ENCODE assay signal across 27 mouse cellular contexts in the genomic region with DNA sequence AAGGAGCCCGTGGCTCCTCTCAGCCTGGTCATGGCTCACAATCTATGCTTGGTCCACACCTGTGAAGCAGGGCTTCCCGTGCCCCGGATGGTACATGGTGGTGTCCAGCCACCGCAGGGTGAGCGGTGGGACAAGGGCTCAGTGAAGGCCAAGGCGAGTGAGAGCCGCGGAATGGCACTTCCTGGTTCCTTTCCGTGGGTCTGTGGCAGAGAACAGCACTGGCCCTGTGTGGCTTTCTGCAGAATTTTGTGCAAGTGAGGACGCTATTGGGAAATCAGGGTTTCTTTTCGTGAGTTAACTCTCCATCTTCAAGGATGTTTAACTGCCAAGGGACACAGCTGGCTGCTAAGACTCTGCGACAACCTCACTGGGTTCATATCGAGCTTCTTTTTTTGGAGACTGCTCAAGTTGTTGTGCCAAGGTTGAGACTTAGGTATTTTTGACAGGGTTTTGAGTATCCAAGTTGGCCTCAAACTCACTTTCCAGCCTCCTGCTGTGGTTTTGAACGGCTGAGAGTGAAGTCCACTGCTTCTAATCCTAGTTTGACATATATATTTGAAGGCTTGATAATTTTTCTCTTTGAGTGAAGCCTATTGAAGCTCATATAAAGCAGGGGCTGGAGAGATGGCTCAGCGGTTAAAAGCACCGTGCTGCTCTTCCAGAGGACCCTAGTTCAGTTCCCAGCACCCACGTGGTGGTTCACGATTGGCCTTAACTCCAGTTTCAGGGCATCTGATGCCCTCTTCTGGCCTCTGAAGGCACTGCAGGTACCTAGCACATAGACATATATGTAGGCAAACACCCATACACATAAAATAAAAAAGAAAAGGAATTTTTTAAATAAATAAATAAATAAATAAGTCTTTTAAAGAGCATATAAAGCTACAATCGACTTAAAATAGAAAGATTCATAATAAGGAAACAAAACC. TPM values are rescaled to one million over a fixed set of nuclear protein-coding genes. Genes with fewer than 3 reads are reported as not detected.
DNase-seq lines count a peak whose midpoint lies in the region; ATAC-seq and TF ChIP-seq lines count a peak whose summit lies in the region.
"Had no signal": no experiment of that assay in that cellular context is flagged by ENCODE, and none has a peak within 500 bp of the region (broad histone marks: within the 10 kb centered on the region; RNA-seq: fewer than 3 reads in every experiment).

No protein-coding gene starts in this region.

- TF ChIP-seq CTCF in kidney, adult 2 months (conservative IDR thresholded peaks at IDR 0.05; ENCODE audit: insufficient read depth, insufficient read length, low read depth, low read length): 0 out of 2 replicates have a peak, but pooled peaks have one; percentile 9
- no peak; the same call in 1 of the 2 replicates for TF ChIP-seq CTCF in lung, postnatal 0 days (IDR thresholded peaks at IDR 0.05)
- 0 out of 2 replicates have a peak, but pooled peaks have one; percentile 1 for TF ChIP-seq CTCF in G1E (IDR thresholded peaks at IDR 0.05; ENCODE audit: low read depth, low read length)
- no peak for TF ChIP-seq CTCF in hindbrain, postnatal 0 days (IDR thresholded peaks at IDR 0.05; ENCODE audit: low read depth)

- no peak for TF ChIP-seq EP300 in lung, postnatal 0 days (IDR thresholded peaks at IDR 0.05)

- 92% methylated on average over 19 of the region's 19 CpGs for WGBS in kidney, adult 2 months
- WGBS in lung, postnatal 0 days: 86% methylated on average over 19 of the region's 19 CpGs
- 92% methylated on average over 19 of the region's 19 CpGs for WGBS in hindbrain, postnatal 0 days

- H3K4me3 ChIP-seq in kidney, adult 2 months (ENCODE audit: insufficient read depth, low read depth, low read length): no peak overlapping the region
- H3K4me3 ChIP-seq in lung, postnatal 0 days (ENCODE audit: low read depth, low read length): 0 out of 2 replicates have a peak overlapping the region, but pooled peaks have one; percentile 1
- no peak overlapping the region for H3K4me3 ChIP-seq in G1E (ENCODE audit: low read depth, low read length)
- no peak overlapping the region for H3K4me3 ChIP-seq in hindbrain, postnatal 0 days (ENCODE audit: low read length)
- H3K4me3 ChIP-seq: embryonic facial prominence, embryonic 15.5 days; forebrain, embryonic 10.5 days; lung, embryonic 15.5 days; megakaryocyte, embryonic 14.5 days; neural tube, embryonic 13.5 days; stomach, embryonic 15.5 days had no signal

- H3K27me3 ChIP-seq in kidney, adult 2 months (replicated peaks; ENCODE audit: control insufficient read depth, insufficient read depth, low read length): no peaks in the 10 kb centered on the region
- no peaks in the 10 kb centered on the region for H3K27me3 ChIP-seq in lung, postnatal 0 days (replicated peaks; ENCODE audit: insufficient read depth, low read length)
- peaks cover 4% of the 10 kb centered on the region; the same call in 1 of the 2 replicates for H3K27me3 ChIP-seq in G1E (ENCODE audit: insufficient read depth, low read length)
- no peaks in the 10 kb centered on the region for H3K27me3 ChIP-seq in hindbrain, postnatal 0 days (ENCODE audit: insufficient read depth, low read length)
- H3K27me3 ChIP-seq: embryonic facial prominence, embryonic 15.5 days; lung, embryonic 15.5 days; neural tube, embryonic 13.5 days; stomach, embryonic 15.5 days had no signal

- H3K9ac ChIP-seq in lung, postnatal 0 days (replicated peaks; ENCODE audit: low read depth): no peak overlapping the region
- no peak overlapping the region for H3K9ac ChIP-seq in hindbrain, postnatal 0 days (replicated peaks; ENCODE audit: low read length)
- H3K9ac ChIP-seq: embryonic facial prominence, embryonic 15.5 days; lung, embryonic 15.5 days; neural tube, embryonic 13.5 days; stomach, embryonic 15.5 days had no signal

- no peak for ATAC-seq in lung, postnatal 0 days
- no peak for ATAC-seq in G1E (ENCODE audit: extremely low read depth, insufficient number of reproducible peaks, low FRiP score, poor library complexity, severe bottlenecking)
- ATAC-seq in megakaryocyte, adult 5-6 weeks (ENCODE audit: poor library complexity, severe bottlenecking): peak; percentile 74
- ATAC-seq in hindbrain, postnatal 0 days: no peak

- no peak overlapping the region for H3K4me2 ChIP-seq in lung, postnatal 0 days (replicated peaks; ENCODE audit: low read depth, low read length)
- no peak overlapping the region for H3K4me2 ChIP-seq in hindbrain, postnatal 0 days (ENCODE audit: low read depth, low read length)
- H3K4me2 ChIP-seq: embryonic facial prominence, embryonic 15.5 days; lung, embryonic 15.5 days; neural tube, embryonic 13.5 days; stomach, embryonic 15.5 days had no signal

- TF ChIP-seq POLR2A in kidney, adult 2 months (IDR thresholded peaks at IDR 0.05; ENCODE audit: low read depth, low read length): no peak

- DNase-seq in kidney, adult 2 months: no peak
- DNase-seq in kidney, postnatal 36 days: no peak
- no peak for DNase-seq in lung, postnatal 0 days (ENCODE audit: low spot score)
- DNase-seq in lung, postnatal 14 days: no peak
- DNase-seq in G1E (ENCODE audit: low spot score): no peak
- DNase-seq in hindbrain, postnatal 0 days (ENCODE audit: low spot score): no peak
- DNase-seq in gastrocnemius, adult 18-20 months (ENCODE audit: low spot score): no peak
- DNase-seq: adrenal gland, postnatal 36 days; cerebellum, adult 9-10 months; kidney, adult 18-20 months; kidney, postnatal 4 days; spleen, adult 18-20 months; thymus, postnatal 14 days had no signal

- H3K9me3 ChIP-seq in lung, postnatal 0 days (ENCODE audit: low read length): no peaks in the 10 kb centered on the region
- H3K9me3 ChIP-seq in G1E (replicated peaks): peaks cover 8% of the 10 kb centered on the region
- H3K9me3 ChIP-seq in hindbrain, postnatal 0 days (ENCODE audit: low read length): peaks cover 4% of the 10 kb centered on the region; the same call in 1 of the 2 replicates
- H3K9me3 ChIP-seq: embryonic facial prominence, embryonic 15.5 days; lung, embryonic 15.5 days; neural tube, embryonic 13.5 days; stomach, embryonic 15.5 days had no signal

- H3K27ac ChIP-seq in kidney, adult 2 months (ENCODE audit: insufficient read depth, low read depth, low read length): no peak overlapping the region
- no peak overlapping the region for H3K27ac ChIP-seq in lung, postnatal 0 days (ENCODE audit: low read length)
- H3K27ac ChIP-seq in hindbrain, postnatal 0 days: no peak overlapping the region
- H3K27ac ChIP-seq: embryonic facial prominence, embryonic 15.5 days; forebrain, embryonic 10.5 days; lung, embryonic 15.5 days; neural tube, embryonic 13.5 days; stomach, embryonic 15.5 days had no signal

- H3K4me1 ChIP-seq in kidney, adult 2 months (ENCODE audit: control insufficient read depth, insufficient read depth, low read length): peaks cover 6% of the 10 kb centered on the region; the same call in 1 of the 2 replicates
- H3K4me1 ChIP-seq in lung, postnatal 0 days (ENCODE audit: insufficient read depth, low read depth, low read length): no peaks in the 10 kb centered on the region
- H3K4me1 ChIP-seq in G1E (ENCODE audit: insufficient read depth, low read depth, low read length): peaks cover 22% of the 10 kb centered on the region
- peaks cover 6% of the 10 kb centered on the region; the same call in 1 of the 2 replicates for H3K4me1 ChIP-seq in hindbrain, postnatal 0 days (ENCODE audit: insufficient read depth, low read length)

- no peaks in the 10 kb centered on the region for H3K36me3 ChIP-seq in kidney, adult 2 months (ENCODE audit: control insufficient read depth, insufficient read depth, low read length)
- H3K36me3 ChIP-seq in lung, postnatal 0 days (ENCODE audit: insufficient read depth, low read length): no peaks in the 10 kb centered on the region
- no peaks in the 10 kb centered on the region for H3K36me3 ChIP-seq in G1E (replicated peaks)
- H3K36me3 ChIP-seq in hindbrain, postnatal 0 days (ENCODE audit: insufficient read depth, low read length): no peaks in the 10 kb centered on the region
- H3K36me3 ChIP-seq: embryonic facial prominence, embryonic 15.5 days; forebrain, embryonic 10.5 days; lung, embryonic 15.5 days; neural tube, embryonic 13.5 days; stomach, embryonic 15.5 days had no signal

RNA-seq across cellular contexts. Expression of gene Pxt1, which starts 3.6 kb away (rescaled TPM):
- 0.12 and 0.13 TPM in 2 replicates for polyA plus RNA-seq in kidney, adult 2 months (2012; rRNA removed)
- polyA plus RNA-seq in lung, postnatal 0 days (2015; fragmentation: Nextera tagmentation; extraction: Ambion mirVana): 0.12 TPM in 1 of 2 replicates, not detected in the other
- total RNA-seq in G1E (2014; fragmentation: Nextera tagmentation) (0.73 TPM in 1 of 2 replicates, not detected in the other), G1E (2017) (not detected in 2 replicates)
- 0.23 and 0.29 TPM in 2 replicates for polyA plus RNA-seq in G1E (2012)
- 0.74 and 1.2 TPM in 2 replicates for total RNA-seq in megakaryocyte, adult 5-6 weeks (2015)
- total RNA-seq in megakaryocyte, adult 5-6 weeks (2017): 0.44 and 0.49 TPM in 2 replicates
- not detected in 2 replicates for total RNA-seq in hindbrain, postnatal 0 days (2014; rRNA removed)
- not detected in 2 replicates for polyA plus RNA-seq in hindbrain, postnatal 0 days (2015; fragmentation: Nextera tagmentation; extraction: Ambion mirVana)
- total RNA-seq in gastrocnemius, adult 18-20 months (2021): not detected
- total RNA-seq: adrenal gland, postnatal 36 days; gastrocnemius, postnatal 4 days; hematopoietic stem cell, adult 5-6 weeks; layer of hippocampus, postnatal 25 days had no signal
- polyA plus RNA-seq: C2C12; forebrain, embryonic 10.5 days; frontal cortex, adult 2 months; heart, embryonic 14.5 days; limb, embryonic 11.5 days; neural tube, embryonic 13.5 days; stomach, embryonic 15.5 days had no signal

RNA-seq across cellular contexts. Expression of gene Kctd20, which starts 4.5 kb away (rescaled TPM):
- polyA plus RNA-seq in kidney, adult 2 months (2012; rRNA removed): 30.8 and 32.0 TPM in 2 replicates
- polyA plus RNA-seq in lung, postnatal 0 days (2015; fragmentation: Nextera tagmentation; extraction: Ambion mirVana): 44.3 and 49.5 TPM in 2 replicates
- 47.3 and 66.3 TPM in 2 replicates for total RNA-seq in G1E (2014; fragmentation: Nextera tagmentation)
- 42.7 and 51.0 TPM in 2 replicates for total RNA-seq in G1E (2017)
- 91.6 and 123 TPM in 2 replicates for polyA plus RNA-seq in G1E (2012)
- total RNA-seq in megakaryocyte, adult 5-6 weeks (2015): 130 and 131 TPM in 2 replicates
- total RNA-seq in megakaryocyte, adult 5-6 weeks (2017): 203 and 222 TPM in 2 replicates
- 51.5 and 59.9 TPM in 2 replicates for total RNA-seq in hindbrain, postnatal 0 days (2014; rRNA removed)
- polyA plus RNA-seq in hindbrain, postnatal 0 days (2015; fragmentation: Nextera tagmentation; extraction: Ambion mirVana): 62.9 and 64.1 TPM in 2 replicates
- total RNA-seq in gastrocnemius, adult 18-20 months (2021): 10 to 100 TPM; 37.1 to 42.1 TPM

RNA-seq across cellular contexts. Expression of gene 4930539E08Rik, which starts 32.2 kb away (rescaled TPM):
- polyA plus RNA-seq in kidney, adult 2 months (2012; rRNA removed): 0.34 and 0.57 TPM in 2 replicates
- polyA plus RNA-seq in lung, postnatal 0 days (2015; fragmentation: Nextera tagmentation; extraction: Ambion mirVana): 0.02 TPM in 1 of 2 replicates, not detected in the other
- total RNA-seq in G1E (2014; fragmentation: Nextera tagmentation) (not detected in 2 replicates), G1E (2017) (0.11 and 0.12 TPM in 2 replicates)
- not detected in 2 replicates for polyA plus RNA-seq in G1E (2012)
- 0.18 TPM in 1 of 2 replicates, not detected in the other for total RNA-seq in megakaryocyte, adult 5-6 weeks (2015)
- 0.08 and 0.40 TPM in 2 replicates for total RNA-seq in megakaryocyte, adult 5-6 weeks (2017)
- 5.6 and 13.0 TPM in 2 replicates for total RNA-seq in hindbrain, postnatal 0 days (2014; rRNA removed)
- 1.6 and 2.1 TPM in 2 replicates for polyA plus RNA-seq in hindbrain, postnatal 0 days (2015; fragmentation: Nextera tagmentation; extraction: Ambion mirVana)
- total RNA-seq in gastrocnemius, adult 18-20 months (2021): not detected
- total RNA-seq: adrenal gland, postnatal 36 days had no signal

Comparison
In these comparisons a context has a peak if more than half of its experiments do, and no peak if none do; other contexts are left out.
1. CTCF ChIP-seq: peak in kidney, adult 2 months (single experiment) and G1E (single experiment); none in lung, postnatal 0 days (single experiment) and hindbrain, postnatal 0 days (single experiment).